Mouse (Mus musculus) heart, postnatal 0 days (tissue): ENCODE data around the gene Churc1. TPM values are rescaled to one million over a fixed set of nuclear protein-coding genes. Genes with fewer than 3 reads are reported as not detected.

ENCODE experiments used
- ATAC-seq: fragments of 200-750 bp; cut with Nextera tagmentation; 2 replicates; pipeline ENCODE4 v1.8.0; 2017; ENCODE audit warnings: low read depth, moderate number of reproducible peaks, moderate library complexity; ENCODE audit not compliant: insufficient read depth
- DNase-seq: peaks from one replicate; pipeline ENCODE4 v3.0.0-alpha.2; 2016; ENCODE audit warnings: low spot score
- H3K27ac ChIP-seq: fragments of 300-500 bp; sonication (generic); 2 replicates; pipeline ENCODE4 v1.5.1; 2014; ENCODE audit warnings: low read depth, mild to moderate bottlenecking
- H3K27me3 ChIP-seq: fragments of 300-500 bp; sonication (generic); 2 replicates; pipeline ENCODE4 v1.6.1; 2014; ENCODE audit warnings: low read length, mixed read lengths; ENCODE audit not compliant: control insufficient read depth, insufficient read depth
- H3K36me3 ChIP-seq: fragments of 300-500 bp; sonication (generic); replicated peaks from 2 replicates; pipeline ENCODE4 v1.6.1; 2014; ENCODE audit warnings: low read length, mixed read lengths; ENCODE audit not compliant: control insufficient read depth, insufficient read depth
- H3K4me1 ChIP-seq: fragments of 300-500 bp; sonication (generic); 2 replicates; pipeline ENCODE4 v1.6.1; 2014; ENCODE audit warnings: antibody characterized with exemption; ENCODE audit not compliant: control insufficient read depth, insufficient read depth
- H3K4me2 ChIP-seq: fragments of 300-500 bp; sonication (generic); 2 replicates; pipeline ENCODE4 v1.6.1; 2014; ENCODE audit warnings: low read depth, mild to moderate bottlenecking, low read length, moderate library complexity
- H3K4me3 ChIP-seq: fragments of 300-500 bp; sonication (generic); 2 replicates; pipeline ENCODE4 v1.5.1; 2014; ENCODE audit warnings: low read depth, low read length
- H3K9ac ChIP-seq: fragments of 300-500 bp; sonication (generic); replicated peaks from 2 replicates; pipeline ENCODE4 v1.6.1; 2014; ENCODE audit warnings: low read depth, low read length, mixed read lengths
- H3K9me3 ChIP-seq: fragments of 300-500 bp; sonication (generic); replicated peaks from 2 replicates; pipeline ENCODE4 v1.6.1; 2016; ENCODE audit warnings: low read length; ENCODE audit not compliant: control insufficient read depth
- CTCF ChIP-seq: IDR thresholded peaks from 2 replicates; pipeline ENCODE4 v1.5.1; 2016; ENCODE audit warnings: antibody characterized with exemption, control low read depth, low read depth
- EP300 ChIP-seq: IDR thresholded peaks from 2 replicates; pipeline ENCODE4 v1.6.1; 2016; ENCODE audit warnings: antibody characterized with exemption, low read depth
- WGBS: fragments of 180-500 bp; shearing (Covaris S2); extraction: QIAGEN DNeasy Blood & Tissue Kit; methylation state at CpG from one replicate; pipeline ENCODE4 v1.1.7; 2014; 5-methylcytosine and 5-hydroxymethylcytosine counted together
- polyA plus RNA-seq: library from polyadenylated mRNA; unstranded; fragments of >200 nt; fragmentation: Nextera tagmentation; extraction: Ambion mirVana; gene quantifications from 2 replicates; pipeline ENCODE4 v1.2.1, GENCODE M21; 2015
- total RNA-seq: library from RNA; depleted of rRNA; stranded (reverse); fragments of >200 nt; gene quantifications from 2 replicates; pipeline ENCODE4 v1.2.3, GENCODE M21; 2014; ENCODE audit warnings: low replicate concordance; rRNA removed

Churc1 gene
- total RNA-seq (131 and 172 TPM in 2 replicates), polyA plus RNA-seq (307 TPM in 2 replicates)

GRCm38 (mm10) chr12:76765354-76765851 lies at the start of gene Churc1, which contains the start of gene Fntb:
Gene Churc1, plus strand, starts transcription at chr12:76765538.
Gene Fntb, plus strand, starts transcription at chr12:76765589.
- H3K36me3 ChIP-seq: no peaks in the 10 kb centered on the region
- H3K4me1 ChIP-seq: peaks cover 14% of the 10 kb centered on the region; the same call in 1 of the 2 replicates
- DNase-seq: peak; percentile 87
- H3K9me3 ChIP-seq: no peaks in the 10 kb centered on the region
- H3K27me3 ChIP-seq: no peaks in the 10 kb centered on the region
- peak; percentile 92 for ATAC-seq
- peak; percentile 77; the same call in 1 of the 2 replicates for TF ChIP-seq EP300
- peak; percentile 13; the same call in 1 of the 2 replicates for TF ChIP-seq CTCF
- H3K4me3 ChIP-seq: peak within 1 kb of the TSS; percentile 64
- H3K9ac ChIP-seq: peak within 1 kb of the TSS; percentile 70
- H3K4me2 ChIP-seq: peak within 1 kb of the TSS; percentile 74
- WGBS: under 1% methylated on average over 31 of the region's 31 CpGs
- peak within 1 kb of the TSS; percentile 90 for H3K27ac ChIP-seq

- H3K4me3 ChIP-seq: no peak overlapping the region
- H3K4me2 ChIP-seq: no peak overlapping the region
- TF ChIP-seq CTCF (no peak), EP300 (no peak)
- H3K36me3 ChIP-seq: no peaks in the 10 kb centered on the region
- H3K27ac ChIP-seq: no peak overlapping the region
- 0 out of 2 replicates have a peak, but pooled peaks cover 6% of the 10 kb centered on the region for H3K27me3 ChIP-seq
- ATAC-seq (no peak), DNase-seq (no peak)
- no peak overlapping the region for H3K9ac ChIP-seq
- WGBS: 85% methylated on average over 4 of the region's 4 CpGs
- no peaks in the 10 kb centered on the region; the same call in 1 of the 2 replicates for H3K4me1 ChIP-seq
- H3K9me3 ChIP-seq: no peaks in the 10 kb centered on the region
Measured at GRCm38 (mm10) chr12:76718384-76718783, 47.0 kb upstream of the Churc1 start.

GRCm38 (mm10) chr12:76720572-76720971 lies 44.8 kb upstream of the Churc1 start:
- Histone ChIP-seq H3K9ac (no peak overlapping the region), H3K4me3 (no peak overlapping the region), H3K27me3 (no peaks in the 10 kb centered on the region), H3K27ac (no peak overlapping the region), H3K4me1 (no peaks in the 10 kb centered on the region; the same call in 1 of the 2 replicates), H3K4me2 (no peak overlapping the region), H3K36me3 (no peaks in the 10 kb centered on the region), H3K9me3 (no peaks in the 10 kb centered on the region)
- TF ChIP-seq CTCF: peak; percentile 33
- no peak for TF ChIP-seq EP300
- no peak for ATAC-seq
- peak; percentile 29 for DNase-seq

GRCm38 (mm10) chr12:76722026-76722425 lies 43.3 kb upstream of the Churc1 start:
- 63% methylated on average over 3 of the region's 3 CpGs for WGBS

GRCm38 (mm10) chr12:76727955-76728354 lies 37.4 kb upstream of the Churc1 start:
- H3K4me2 ChIP-seq: no peak overlapping the region
- H3K36me3 ChIP-seq: no peaks in the 10 kb centered on the region
- ATAC-seq: no peak
- no peaks in the 10 kb centered on the region for H3K4me1 ChIP-seq
- no peak overlapping the region for H3K9ac ChIP-seq
- H3K9me3 ChIP-seq: no peaks in the 10 kb centered on the region; the same call in 1 of the 2 replicates
- H3K4me3 ChIP-seq: no peak overlapping the region
- WGBS: 81% methylated on average over 4 of the region's 4 CpGs
- no peaks in the 10 kb centered on the region for H3K27me3 ChIP-seq
- no peak for DNase-seq
- TF ChIP-seq CTCF: no peak
- TF ChIP-seq EP300: no peak
- H3K27ac ChIP-seq: no peak overlapping the region

More at GRCm38 (mm10) chr12:76722026-76722425, 43.3 kb upstream of the Churc1 start:
- TF ChIP-seq EP300 (no peak), CTCF (no peak)
- Histone ChIP-seq H3K27me3 (no peaks in the 10 kb centered on the region), H3K9ac (no peak overlapping the region), H3K4me1 (no peaks in the 10 kb centered on the region; the same call in 1 of the 2 replicates), H3K4me3 (no peak overlapping the region), H3K27ac (no peak overlapping the region), H3K9me3 (no peaks in the 10 kb centered on the region), H3K4me2 (no peak overlapping the region), H3K36me3 (no peaks in the 10 kb centered on the region)
- DNase-seq (no peak), ATAC-seq (no peak)
